Mouse (Mus musculus): ENCODE data around the gene Ros1. TPM values are rescaled to one million over a fixed set of nuclear protein-coding genes. Genes with fewer than 3 reads are reported as not detected.

The Ros1 gene
- polyA plus RNA-seq, 1 experiment = not detected

GRCm38 (mm10) chr10:52048287-52048686 is 146.8 kb downstream of the Ros1 start:
- Histone ChIP-seq H3K4me3 (ENCODE audit: insufficient read depth, low read depth, low read length) (no peak overlapping the region), H3K27ac (replicated peaks; ENCODE audit: low read depth, low read length) (no peak overlapping the region), H3K4me1 (ENCODE audit: control insufficient read depth, insufficient read depth, insufficient read length, low read length) (no peaks in the 10 kb centered on the region)

- Histone ChIP-seq H3K4me1 (ENCODE audit: control insufficient read depth, insufficient read depth, insufficient read length, low read length) (no peaks in the 10 kb centered on the region), H3K4me3 (ENCODE audit: insufficient read depth, low read depth, low read length) (no peak overlapping the region), H3K27ac (replicated peaks; ENCODE audit: low read depth, low read length) (no peak overlapping the region)
Measured at GRCm38 (mm10) chr10:52043086-52043485, 152.0 kb downstream of the Ros1 start.

- H3K4me1 ChIP-seq (ENCODE audit: control insufficient read depth, insufficient read depth, insufficient read length, low read length) = no peaks in the 10 kb centered on the region
- H3K4me3 ChIP-seq (ENCODE audit: insufficient read depth, low read depth, low read length) = no peak overlapping the region
- no peak overlapping the region for H3K27ac ChIP-seq (replicated peaks; ENCODE audit: low read depth, low read length)
Measured at GRCm38 (mm10) chr10:52039392-52039791, 155.7 kb downstream of the Ros1 start.

- no peak overlapping the region for H3K4me3 ChIP-seq (ENCODE audit: insufficient read depth, low read depth, low read length)
- H3K4me1 ChIP-seq (ENCODE audit: control insufficient read depth, insufficient read depth, insufficient read length, low read length) = no peaks in the 10 kb centered on the region
- no peak overlapping the region for H3K27ac ChIP-seq (replicated peaks; ENCODE audit: low read depth, low read length)
Measured at GRCm38 (mm10) chr10:52033729-52034128, 161.3 kb downstream of the Ros1 start.

GRCm38 (mm10) chr10:52029421-52030080 is 165.5 kb downstream of the Ros1 start:
- H3K27ac ChIP-seq (replicated peaks; ENCODE audit: low read depth, low read length) = no peak overlapping the region

GRCm38 (mm10) chr10:52028561-52029370 is 166.3 kb downstream of the Ros1 start:
- Histone ChIP-seq H3K4me3 (ENCODE audit: insufficient read depth, low read depth, low read length) (no peak overlapping the region), H3K27ac (replicated peaks; ENCODE audit: low read depth, low read length) (no peak overlapping the region), H3K4me1 (ENCODE audit: control insufficient read depth, insufficient read depth, insufficient read length, low read length) (no peaks in the 10 kb centered on the region)

More at GRCm38 (mm10) chr10:52029421-52030080, 165.5 kb downstream of the Ros1 start:
- H3K4me3 ChIP-seq (ENCODE audit: insufficient read depth, low read depth, low read length) = no peak overlapping the region
- H3K4me1 ChIP-seq (ENCODE audit: control insufficient read depth, insufficient read depth, insufficient read length, low read length) = no peaks in the 10 kb centered on the region

- Histone ChIP-seq H3K4me3 (ENCODE audit: insufficient read depth, low read depth, low read length) (no peak overlapping the region), H3K4me1 (ENCODE audit: control insufficient read depth, insufficient read depth, insufficient read length, low read length) (no peaks in the 10 kb centered on the region), H3K27ac (replicated peaks; ENCODE audit: low read depth, low read length) (no peak overlapping the region)
Measured at GRCm38 (mm10) chr10:52027161-52028035, 167.6 kb downstream of the Ros1 start.

- Histone ChIP-seq H3K4me3 (ENCODE audit: insufficient read depth, low read depth, low read length) (no peak overlapping the region), H3K4me1 (ENCODE audit: control insufficient read depth, insufficient read depth, insufficient read length, low read length) (no peaks in the 10 kb centered on the region), H3K27ac (replicated peaks; ENCODE audit: low read depth, low read length) (no peak overlapping the region)
Measured at GRCm38 (mm10) chr10:52025821-52026220, 169.2 kb downstream of the Ros1 start.

GRCm38 (mm10) chr10:52025291-52025690 is 169.8 kb downstream of the Ros1 start:
- H3K4me3 ChIP-seq (ENCODE audit: insufficient read depth, low read depth, low read length) = no peak overlapping the region
- H3K27ac ChIP-seq (replicated peaks; ENCODE audit: low read depth, low read length) = no peak overlapping the region
- H3K4me1 ChIP-seq (ENCODE audit: control insufficient read depth, insufficient read depth, insufficient read length, low read length) = no peaks in the 10 kb centered on the region

- Histone ChIP-seq H3K4me3 (ENCODE audit: insufficient read depth, low read depth, low read length) (no peak overlapping the region), H3K27ac (replicated peaks; ENCODE audit: low read depth, low read length) (no peak overlapping the region)
Measured at GRCm38 (mm10) chr10:52024053-52024410, 171.0 kb downstream of the Ros1 start.

GRCm38 (mm10) chr10:52023213-52024052 is 171.6 kb downstream of the Ros1 start:
- no peak overlapping the region for H3K27ac ChIP-seq (replicated peaks; ENCODE audit: low read depth, low read length)
- no peak overlapping the region for H3K4me3 ChIP-seq (ENCODE audit: insufficient read depth, low read depth, low read length)
- H3K4me1 ChIP-seq (ENCODE audit: control insufficient read depth, insufficient read depth, insufficient read length, low read length) = no peaks in the 10 kb centered on the region

More at GRCm38 (mm10) chr10:52024053-52024410, 171.0 kb downstream of the Ros1 start:
- no peaks in the 10 kb centered on the region for H3K4me1 ChIP-seq (ENCODE audit: control insufficient read depth, insufficient read depth, insufficient read length, low read length)

GRCm38 (mm10) chr10:52022413-52023212 is 172.4 kb downstream of the Ros1 start, which contains the start of gene Vgll2:
Gene Vgll2 (plus strand): TSS chr10:52022502.
- peak within 1 kb of the TSS; percentile 28; the same call in 1 of the 2 replicates for H3K4me3 ChIP-seq (ENCODE audit: insufficient read depth, low read depth, low read length)
- H3K4me1 ChIP-seq (ENCODE audit: control insufficient read depth, insufficient read depth, insufficient read length, low read length) = no peaks in the 10 kb centered on the region
- no peak within 1 kb of the TSS for H3K27ac ChIP-seq (replicated peaks; ENCODE audit: low read depth, low read length)

GRCm38 (mm10) chr10:52021736-52022394 is 173.2 kb downstream of the Ros1 start:
- Histone ChIP-seq H3K4me3 (ENCODE audit: insufficient read depth, low read depth, low read length) (no peak overlapping the region), H3K27ac (replicated peaks; ENCODE audit: low read depth, low read length) (no peak overlapping the region), H3K4me1 (ENCODE audit: control insufficient read depth, insufficient read depth, insufficient read length, low read length) (no peaks in the 10 kb centered on the region)

Measured in brown adipose tissue, adult 24 weeks (tissue).